Comparison of ENCODE assay signal across 8 mouse cellular contexts in genomic region chr16:27523527-27524121, GRCm38 (mm10).
DNase-seq lines count a peak whose midpoint lies in the region; ATAC-seq lines count a peak whose summit lies in the region.

No protein-coding gene starts in this region.

- peak; percentile 58 for DNase-seq in Muller cell, postnatal 12 days (ENCODE audit: inconsistent ontology term)
- DNase-seq in adrenal gland, postnatal 25 days, result peak; percentile 29
- DNase-seq in embryonic facial prominence, embryonic 14.5 days (ENCODE audit: low spot score), result peak; percentile 77
- peak; percentile 87 for DNase-seq in left cerebral cortex, postnatal 4 days
- peak; percentile 62 for DNase-seq in ovary, postnatal 36 days (ENCODE audit: low spot score)
- DNase-seq in gastrocnemius, adult 18-20 months (ENCODE audit: low spot score), result no peak
- DNase-seq in thymus, postnatal 14 days, result no peak

- H3K36me3 ChIP-seq in embryonic facial prominence, embryonic 14.5 days (ENCODE audit: control insufficient read depth, insufficient read depth, low read length), result no peaks in the 10 kb centered on the region
- no peaks in the 10 kb centered on the region for H3K36me3 ChIP-seq in hindbrain, embryonic 15.5 days

- 0 out of 2 replicates have a peak, but pooled peaks cover 4% of the 10 kb centered on the region for H3K4me1 ChIP-seq in embryonic facial prominence, embryonic 14.5 days (ENCODE audit: control insufficient read depth, insufficient read depth, low read length)
- peaks cover 13% of the 10 kb centered on the region for H3K4me1 ChIP-seq in hindbrain, embryonic 15.5 days (replicated peaks)

- ATAC-seq in embryonic facial prominence, embryonic 14.5 days (ENCODE audit: low read depth), result peak; percentile 87
- peak; percentile 98 for ATAC-seq in hindbrain, embryonic 15.5 days (ENCODE audit: low FRiP score, low read depth)

- H3K27me3 ChIP-seq in embryonic facial prominence, embryonic 14.5 days (replicated peaks; ENCODE audit: control insufficient read depth, insufficient read depth, low read length), result no peaks in the 10 kb centered on the region
- H3K27me3 ChIP-seq in hindbrain, embryonic 15.5 days, result no peaks in the 10 kb centered on the region

- H3K4me2 ChIP-seq in embryonic facial prominence, embryonic 14.5 days (ENCODE audit: low read depth, low read length), result peak overlapping the region; percentile 32
- peak overlapping the region; percentile 43 for H3K4me2 ChIP-seq in hindbrain, embryonic 15.5 days

- H3K9me3 ChIP-seq in embryonic facial prominence, embryonic 14.5 days (ENCODE audit: control insufficient read depth, low read length), result no peaks in the 10 kb centered on the region
- H3K9me3 ChIP-seq in hindbrain, embryonic 15.5 days, result no peaks in the 10 kb centered on the region

- H3K4me3 ChIP-seq in embryonic facial prominence, embryonic 14.5 days (ENCODE audit: low read depth, low read length), result no peak overlapping the region
- H3K4me3 ChIP-seq in hindbrain, embryonic 15.5 days, result no peak overlapping the region

- no peak overlapping the region for H3K27ac ChIP-seq in embryonic facial prominence, embryonic 14.5 days (replicated peaks; ENCODE audit: low read depth, low read length)
- peak overlapping the region; percentile 85 for H3K27ac ChIP-seq in hindbrain, embryonic 15.5 days (replicated peaks)

- 15% methylated on average over 7 of the region's 8 CpGs for WGBS in embryonic facial prominence, embryonic 14.5 days
- 9% methylated on average over 8 of the region's 8 CpGs for WGBS in hindbrain, embryonic 15.5 days

- intact Hi-C loops in left cerebral cortex, postnatal 4 days (cut with DNase I), result no loop called here

- H3K9ac ChIP-seq in embryonic facial prominence, embryonic 14.5 days (ENCODE audit: low read depth, low read length), result no peak overlapping the region
- no peak overlapping the region for H3K9ac ChIP-seq in hindbrain, embryonic 15.5 days

Comparison
In these comparisons a context has a peak if more than half of its experiments do, and no peak if none do; other contexts are left out.
1. DNase-seq: peak in Muller cell, postnatal 12 days (single experiment), adrenal gland, postnatal 25 days (single experiment), embryonic facial prominence, embryonic 14.5 days (single experiment), left cerebral cortex, postnatal 4 days (single experiment) and ovary, postnatal 36 days (single experiment); none in gastrocnemius, adult 18-20 months (single experiment) and thymus, postnatal 14 days (single experiment).